Mouse (Mus musculus) ovary, postnatal 14 days (tissue): Measurements from ENCODE around the gene Hist1h4f.

ENCODE experiments used
- DNase-seq: peaks from one replicate; pipeline ENCODE4 v3.0.0; 2022; ENCODE audit warnings: low spot score

The Hist1h4f gene

GRCm38 (mm10) chr13:23513517-23513916 lies 37.9 kb downstream of the Hist1h4f start:
- no peak for DNase-seq

GRCm38 (mm10) chr13:23510127-23510526 lies 41.3 kb downstream of the Hist1h4f start:
- DNase-seq: no peak

GRCm38 (mm10) chr13:23506819-23507515 lies 44.5 kb downstream of the Hist1h4f start:
- no peak for DNase-seq

- DNase-seq: no peak
Measured at GRCm38 (mm10) chr13:23506351-23506750, 45.1 kb downstream of the Hist1h4f start.

- no peak for DNase-seq
Measured at GRCm38 (mm10) chr13:23505662-23506345, 45.6 kb downstream of the Hist1h4f start.

- DNase-seq: no peak
Measured at GRCm38 (mm10) chr13:23503797-23504196, 47.7 kb downstream of the Hist1h4f start.

- DNase-seq: no peak
Measured at GRCm38 (mm10) chr13:23502916-23503315, 48.5 kb downstream of the Hist1h4f start.

- no peak for DNase-seq
Measured at GRCm38 (mm10) chr13:23502031-23502567, 49.3 kb downstream of the Hist1h4f start.

GRCm38 (mm10) chr13:23501511-23501910 lies 49.9 kb downstream of the Hist1h4f start:
- DNase-seq: no peak
